Mouse (Mus musculus) midbrain, embryonic 15.5 days (tissue): ENCODE data around the gene Pcx. TPM values are rescaled to one million over a fixed set of nuclear protein-coding genes. Genes with fewer than 3 reads are reported as not detected.
"Not testable (repeated sequence)": the region's sequence is repeated elsewhere in the genome, so short reads cannot be mapped to it uniquely, and the experiment has no call there.

Experiments
- ATAC-seq: fragments of 200-750 bp; cut with Nextera tagmentation; replicated peaks from 2 replicates; pipeline ENCODE4 v1.8.0; 2017; ENCODE audit warnings: moderate TSS enrichment
- H3K27ac ChIP-seq: fragments of 300-500 bp; sonication (generic); 2 replicates; pipeline ENCODE4 v1.5.1; 2015; ENCODE audit warnings: mild to moderate bottlenecking, inconsistent platforms
- H3K27me3 ChIP-seq: fragments of 300-500 bp; sonication (generic); replicated peaks from 2 replicates; pipeline ENCODE4 v1.6.1; 2015; ENCODE audit warnings: inconsistent platforms
- H3K36me3 ChIP-seq: fragments of 300-500 bp; sonication (generic); replicated peaks from 2 replicates; pipeline ENCODE4 v1.6.1; 2015; ENCODE audit warnings: inconsistent platforms
- H3K4me1 ChIP-seq: fragments of 300-500 bp; sonication (generic); 2 replicates; pipeline ENCODE4 v1.6.1; 2015; ENCODE audit warnings: inconsistent platforms
- H3K4me2 ChIP-seq: fragments of 300-500 bp; sonication (generic); 2 replicates; pipeline ENCODE4 v1.6.1; 2015; ENCODE audit warnings: inconsistent platforms, mild to moderate bottlenecking, moderate library complexity
- H3K4me3 ChIP-seq: fragments of 300-500 bp; sonication (generic); 2 replicates; pipeline ENCODE4 v1.5.1; 2015; ENCODE audit warnings: mild to moderate bottlenecking, inconsistent platforms
- H3K9ac ChIP-seq: fragments of 300-500 bp; sonication (generic); 2 replicates; pipeline ENCODE4 v1.6.1; 2015; ENCODE audit warnings: mild to moderate bottlenecking, inconsistent platforms
- H3K9me3 ChIP-seq: fragments of 300-500 bp; sonication (generic); 2 replicates; pipeline ENCODE4 v1.6.1; 2016; ENCODE audit warnings: inconsistent platforms
- WGBS: fragments of 180-500 bp; shearing (Covaris S2); methylation state at CpG from one replicate; pipeline ENCODE4 v1.1.7; 2015; ENCODE audit warnings: mixed read lengths; 5-methylcytosine and 5-hydroxymethylcytosine counted together
- polyA plus RNA-seq: library from polyadenylated mRNA; unstranded; fragments of >200 nt; fragmentation: Nextera tagmentation; extraction: Ambion mirVana; gene quantifications from 2 replicates; pipeline ENCODE4 v1.2.1, GENCODE M21; 2015

The Pcx gene
- polyA plus RNA-seq, 1 experiment from 2014 or later = 26.6 TPM

- H3K4me2 ChIP-seq = no peak overlapping the region
- H3K27me3 ChIP-seq = no peaks in the 10 kb centered on the region
- no peak overlapping the region for H3K9ac ChIP-seq
- H3K9me3 ChIP-seq = no peaks in the 10 kb centered on the region
- H3K36me3 ChIP-seq = no peaks in the 10 kb centered on the region
- no peak overlapping the region for H3K27ac ChIP-seq
- no peak overlapping the region for H3K4me3 ChIP-seq
- ATAC-seq = no peak
- no peaks in the 10 kb centered on the region for H3K4me1 ChIP-seq
- 85% methylated on average over 5 of the region's 5 CpGs for WGBS
These were observed 69.0 kb downstream of the Pcx start for GRCm38 (mm10) chr19:4579296-4579695.

GRCm38 (mm10) chr19:4583856-4584255 is 73.6 kb downstream of the Pcx start:
- H3K4me1 ChIP-seq = no peaks in the 10 kb centered on the region
- no peak overlapping the region for H3K4me2 ChIP-seq
- no peaks in the 10 kb centered on the region for H3K27me3 ChIP-seq
- whole genome bisulfite sequencing = 57% methylated on average over 2 of the region's 2 CpGs
- no peaks in the 10 kb centered on the region for H3K9me3 ChIP-seq
- no peaks in the 10 kb centered on the region for H3K36me3 ChIP-seq
- ATAC-seq = no peak
- H3K9ac ChIP-seq = no peak overlapping the region
- no peak overlapping the region for H3K27ac ChIP-seq
- no peak overlapping the region for H3K4me3 ChIP-seq

GRCm38 (mm10) chr19:4586783-4587182 is 76.5 kb downstream of the Pcx start:
- not testable (repeated sequence) for H3K9me3 ChIP-seq, H3K4me1 ChIP-seq, H3K36me3 ChIP-seq, ATAC-seq, H3K27me3 ChIP-seq, H3K9ac ChIP-seq, H3K27ac ChIP-seq, H3K4me2 ChIP-seq, H3K4me3 ChIP-seq

DNA sequence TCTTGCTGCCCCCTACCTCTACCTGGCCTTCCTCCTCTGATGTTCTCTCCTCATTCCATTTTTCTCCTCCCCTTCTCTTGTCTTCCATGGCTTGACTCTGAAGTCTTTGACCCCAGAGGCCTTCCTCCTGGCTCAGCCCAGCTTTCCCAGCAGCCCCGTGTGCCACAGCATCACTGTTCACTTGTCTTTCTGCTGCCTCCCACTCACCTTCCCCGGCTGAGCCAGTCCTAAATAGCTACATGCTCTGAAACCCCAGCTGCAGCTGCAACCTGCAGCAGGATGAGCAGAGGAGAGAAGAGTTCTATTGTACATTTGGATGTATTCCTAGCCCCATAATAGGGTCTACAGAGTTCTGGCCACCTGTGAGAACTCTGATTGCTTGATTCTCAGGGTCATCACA is 77.2 kb downstream of the Pcx start:
- Histone ChIP-seq H3K36me3 (no peaks in the 10 kb centered on the region), H3K9me3 (no peaks in the 10 kb centered on the region), H3K27me3 (no peaks in the 10 kb centered on the region), H3K4me2 (no peak overlapping the region), H3K4me3 (no peak overlapping the region), H3K4me1 (no peaks in the 10 kb centered on the region), H3K9ac (no peak overlapping the region), H3K27ac (no peak overlapping the region)
- 65% methylated on average over 2 of the region's 2 CpGs for WGBS
- no peak for ATAC-seq

GRCm38 (mm10) chr19:4588430-4588829 is 78.2 kb downstream of the Pcx start:
- H3K36me3 ChIP-seq = no peaks in the 10 kb centered on the region
- H3K9me3 ChIP-seq = no peaks in the 10 kb centered on the region
- H3K9ac ChIP-seq = no peak overlapping the region
- no peak overlapping the region for H3K27ac ChIP-seq
- WGBS = 77% methylated on average over 3 of the region's 3 CpGs
- H3K4me3 ChIP-seq = no peak overlapping the region
- no peak overlapping the region for H3K4me2 ChIP-seq
- H3K27me3 ChIP-seq = no peaks in the 10 kb centered on the region
- ATAC-seq = no peak
- H3K4me1 ChIP-seq = no peaks in the 10 kb centered on the region

DNA sequence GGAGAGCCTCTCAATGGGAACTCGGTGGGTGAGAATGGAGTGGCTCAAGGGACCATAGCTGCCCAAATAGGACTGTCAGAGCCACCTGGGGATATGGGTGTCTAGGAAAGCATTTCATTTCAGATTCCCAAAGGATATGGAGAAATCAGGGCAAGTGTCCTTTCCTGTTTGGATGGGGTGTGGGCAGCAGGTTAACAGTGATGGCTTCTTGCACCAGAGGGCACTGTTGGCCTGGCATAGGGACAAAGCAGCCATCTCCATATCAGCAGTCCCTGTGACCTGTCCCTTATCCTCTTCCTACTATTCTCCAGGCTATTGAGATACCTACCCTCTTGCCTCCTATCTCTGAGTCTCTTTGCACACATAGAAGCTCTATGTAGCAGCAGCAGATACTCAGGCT is 78.8 kb downstream of the Pcx start:
- no peak overlapping the region for H3K27ac ChIP-seq
- H3K36me3 ChIP-seq = no peaks in the 10 kb centered on the region
- no peak overlapping the region for H3K4me3 ChIP-seq
- no peaks in the 10 kb centered on the region for H3K4me1 ChIP-seq
- H3K27me3 ChIP-seq = no peaks in the 10 kb centered on the region
- no peaks in the 10 kb centered on the region for H3K9me3 ChIP-seq
- H3K4me2 ChIP-seq = no peak overlapping the region
- H3K9ac ChIP-seq = no peak overlapping the region
- ATAC-seq = no peak
- WGBS = 60% methylated on average over 1 of the region's 1 CpGs

DNA sequence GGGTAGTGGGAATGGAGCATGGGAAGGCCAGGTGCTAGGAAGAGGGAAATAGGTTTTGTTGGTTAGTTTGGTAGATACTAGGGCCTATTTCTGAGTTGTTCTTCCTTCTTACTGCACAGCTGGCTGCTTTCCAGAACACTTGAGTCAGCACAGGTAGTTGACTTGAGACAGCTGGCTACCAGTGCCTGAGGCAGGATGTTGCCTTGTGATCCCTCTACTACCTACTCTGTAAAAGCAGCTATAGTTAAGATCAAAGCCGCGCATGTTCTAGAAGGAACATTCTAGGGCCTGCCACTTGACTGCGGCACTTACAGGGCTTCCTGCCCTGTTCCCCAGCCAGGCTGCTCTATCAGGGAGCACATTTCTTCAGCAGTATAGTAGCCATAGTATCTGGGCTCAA is 79.8 kb downstream of the Pcx start:
- Histone ChIP-seq H3K4me3 (no peak overlapping the region), H3K27me3 (no peaks in the 10 kb centered on the region), H3K4me2 (no peak overlapping the region), H3K27ac (no peak overlapping the region), H3K9me3 (no peaks in the 10 kb centered on the region), H3K4me1 (no peaks in the 10 kb centered on the region), H3K36me3 (no peaks in the 10 kb centered on the region), H3K9ac (no peak overlapping the region)
- WGBS = 90% methylated on average over 3 of the region's 3 CpGs
- no peak for ATAC-seq

DNA sequence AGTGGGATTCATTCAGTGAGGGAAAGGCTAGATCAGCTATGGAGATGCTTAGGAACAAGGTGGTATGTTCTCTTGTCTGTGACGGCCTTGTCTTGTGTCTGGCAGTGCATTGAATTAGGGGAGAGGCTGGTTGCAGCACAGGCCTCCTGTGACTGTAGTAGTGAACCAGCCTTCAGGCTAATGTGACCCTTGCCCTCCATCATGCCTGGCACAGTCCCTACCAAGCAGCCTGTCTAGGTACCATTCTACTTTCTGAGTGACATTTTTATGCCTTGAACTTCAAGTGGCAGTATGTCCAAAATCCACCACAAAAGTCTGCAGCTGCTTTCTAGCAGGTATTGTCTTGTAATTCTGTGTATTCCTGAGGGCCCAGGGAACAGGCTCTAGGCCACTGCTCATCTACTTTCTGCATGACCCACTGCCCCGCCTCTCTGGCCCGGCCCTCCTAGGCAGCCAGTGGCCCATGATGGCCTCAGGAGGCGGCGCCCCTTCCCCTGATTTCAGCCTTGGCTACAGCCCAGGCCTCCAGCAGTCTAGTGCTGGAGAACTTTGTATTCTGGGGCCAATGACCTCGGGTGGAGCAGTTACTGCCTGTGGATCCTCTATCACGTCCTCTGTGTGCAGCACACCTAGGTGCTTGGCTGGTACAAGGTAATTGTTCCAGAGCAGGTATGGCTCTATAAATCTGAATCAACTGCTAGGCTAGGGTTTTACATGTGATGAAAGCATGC is 83.7 kb downstream of the Pcx start:
- Histone ChIP-seq H3K4me3 (no peak overlapping the region), H3K27ac (no peak overlapping the region), H3K9me3 (no peaks in the 10 kb centered on the region), H3K4me1 (no peaks in the 10 kb centered on the region), H3K9ac (no peak overlapping the region), H3K4me2 (no peak overlapping the region), H3K36me3 (no peaks in the 10 kb centered on the region), H3K27me3 (no peaks in the 10 kb centered on the region)
- WGBS = 50% methylated on average over 7 of the region's 7 CpGs
- ATAC-seq = no peak

GRCm38 (mm10) chr19:4596071-4596470 is 85.8 kb downstream of the Pcx start:
- Histone ChIP-seq H3K27ac (no peak overlapping the region), H3K4me3 (no peak overlapping the region), H3K36me3 (no peaks in the 10 kb centered on the region), H3K4me1 (no peaks in the 10 kb centered on the region), H3K9ac (no peak overlapping the region), H3K27me3 (no peaks in the 10 kb centered on the region), H3K4me2 (no peak overlapping the region), H3K9me3 (no peaks in the 10 kb centered on the region)
- WGBS = 77% methylated on average over 2 of the region's 2 CpGs
- no peak for ATAC-seq

DNA sequence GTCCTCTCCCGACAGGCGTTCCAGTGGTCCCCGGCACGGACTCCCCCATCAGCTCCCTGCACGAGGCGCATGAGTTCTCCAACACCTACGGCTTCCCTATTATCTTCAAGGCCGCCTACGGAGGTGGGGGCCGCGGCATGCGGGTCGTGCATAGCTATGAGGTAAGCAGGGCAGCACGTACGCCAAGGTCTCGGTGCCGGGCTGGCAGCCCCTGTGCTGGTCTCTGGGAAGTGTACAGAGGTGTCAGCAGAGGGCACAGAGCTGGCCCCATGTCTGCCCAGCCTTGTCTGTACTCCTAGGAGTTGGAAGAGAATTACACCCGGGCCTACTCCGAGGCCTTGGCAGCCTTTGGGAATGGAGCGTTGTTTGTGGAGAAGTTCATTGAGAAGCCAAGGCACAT is 92.2 kb downstream of the Pcx start:
- Histone ChIP-seq H3K4me2 (no peak overlapping the region), H3K9me3 (no peaks in the 10 kb centered on the region), H3K9ac (no peak overlapping the region), H3K4me1 (no peaks in the 10 kb centered on the region), H3K27ac (no peak overlapping the region), H3K27me3 (no peaks in the 10 kb centered on the region), H3K4me3 (no peak overlapping the region), H3K36me3 (no peaks in the 10 kb centered on the region)
- no peak for ATAC-seq
- WGBS = 87% methylated on average over 20 of the region's 20 CpGs

DNA sequence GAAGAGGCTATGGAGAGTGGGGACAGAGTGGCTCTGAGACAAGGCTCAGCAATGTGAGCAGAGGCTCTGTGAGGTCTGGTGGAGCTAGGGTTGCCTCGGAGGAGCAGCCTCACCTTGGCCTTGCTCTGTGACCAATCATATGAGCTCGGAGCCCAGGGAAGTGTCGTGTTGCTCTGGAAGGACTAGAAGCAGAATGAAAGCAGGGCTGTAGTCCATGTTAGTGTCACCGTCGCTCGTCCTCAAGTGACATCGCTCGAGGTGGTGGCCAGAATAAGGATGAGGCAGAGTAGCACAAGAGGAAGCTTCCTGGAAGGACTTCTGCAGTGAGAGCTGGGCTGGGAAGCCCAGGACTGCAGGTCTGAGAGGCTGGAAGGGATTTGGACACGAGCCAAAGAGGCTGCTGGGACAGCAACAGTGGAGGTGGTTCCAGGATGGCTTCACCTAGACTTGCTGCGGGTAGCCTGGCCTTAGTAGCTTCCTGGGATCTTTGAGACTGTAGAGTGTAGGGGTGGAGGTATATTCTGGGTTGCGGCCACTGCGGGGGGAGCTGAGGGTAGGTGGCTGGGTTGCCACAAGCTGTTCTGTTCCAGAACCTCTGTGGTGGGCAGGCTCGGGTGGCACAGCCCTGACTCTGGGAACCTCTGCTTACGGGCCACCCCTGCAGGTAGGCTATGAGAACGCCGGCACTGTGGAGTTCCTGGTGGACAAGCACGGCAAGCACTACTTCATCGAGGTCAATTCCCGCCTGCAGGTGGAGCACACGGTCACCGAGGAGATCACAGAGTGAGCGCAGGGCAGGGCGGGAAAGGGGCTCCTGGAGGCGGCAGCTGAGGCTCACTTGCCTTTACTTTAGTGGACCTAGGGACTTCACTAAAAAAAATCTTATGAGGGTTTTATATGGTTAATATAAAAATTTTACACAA is 93.8 kb downstream of the Pcx start:
- Histone ChIP-seq H3K9ac (no peak overlapping the region), H3K27ac (no peak overlapping the region), H3K36me3 (no peaks in the 10 kb centered on the region), H3K27me3 (no peaks in the 10 kb centered on the region), H3K4me1 (no peaks in the 10 kb centered on the region), H3K4me3 (no peak overlapping the region), H3K9me3 (no peaks in the 10 kb centered on the region), H3K4me2 (no peak overlapping the region)
- 39% methylated on average over 24 of the region's 24 CpGs for WGBS
- no peak for ATAC-seq

DNA sequence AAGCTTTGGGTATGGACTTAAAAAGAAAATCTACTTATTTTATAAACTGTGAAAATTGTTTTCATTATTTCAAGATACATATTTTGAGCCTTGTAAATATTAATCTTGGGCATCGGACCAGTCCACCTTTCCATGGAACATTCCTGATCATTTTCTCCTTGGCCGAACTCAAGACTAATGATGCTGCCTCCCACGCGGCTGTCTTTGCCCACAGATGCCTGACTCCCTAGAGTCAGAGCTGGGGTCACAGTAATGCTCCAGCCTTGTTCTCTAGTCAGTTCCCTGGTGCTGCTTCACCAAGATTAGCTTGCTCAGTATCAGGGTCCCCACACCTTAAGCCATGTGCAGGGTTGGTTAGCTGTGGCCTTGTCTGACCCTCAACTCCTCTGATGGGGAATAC is 95.4 kb downstream of the Pcx start:
- H3K36me3 ChIP-seq = no peaks in the 10 kb centered on the region

GRCm38 (mm10) chr19:4607406-4607805 is 97.1 kb downstream of the Pcx start:
- Histone ChIP-seq H3K4me2 (no peak overlapping the region), H3K9me3 (no peaks in the 10 kb centered on the region), H3K4me3 (no peak overlapping the region), H3K4me1 (peaks cover 7% of the 10 kb centered on the region), H3K36me3 (no peaks in the 10 kb centered on the region), H3K27me3 (no peaks in the 10 kb centered on the region), H3K9ac (no peak overlapping the region), H3K27ac (no peak overlapping the region)
- 90% methylated on average over 12 of the region's 12 CpGs for WGBS
- no peak for ATAC-seq

More for the DNA sequence above, 95.4 kb downstream of the Pcx start:
- Histone ChIP-seq H3K4me3 (no peak overlapping the region), H3K4me1 (no peaks in the 10 kb centered on the region), H3K9me3 (no peaks in the 10 kb centered on the region), H3K27ac (no peak overlapping the region), H3K27me3 (no peaks in the 10 kb centered on the region), H3K9ac (no peak overlapping the region), H3K4me2 (no peak overlapping the region)
- 91% methylated on average over 4 of the region's 4 CpGs for WGBS
- no peak for ATAC-seq
